Mouse (Mus musculus) kidney, embryonic 14.5 days (tissue): ENCODE measurements around the gene Ppme1. TPM values are rescaled to one million over a fixed set of nuclear protein-coding genes. Genes with fewer than 3 reads are reported as not detected.

Experiments
- polyA plus RNA-seq: library from polyadenylated mRNA; unstranded; fragments of >200 nt; fragmentation: Nextera tagmentation; extraction: Ambion mirVana; gene quantifications from 2 replicates; pipeline ENCODE4 v1.2.1, GENCODE M21; 2014

Ppme1 gene
- polyA plus RNA-seq, 1 experiment from 2014 or later = 64.5 TPM

Other genes with a start within 250 kb of the Ppme1 start
- gene Lipt2, start 213.0 kb downstream of the Ppme1 start, polyA plus RNA-seq = 27.0 and 34.2 TPM in 2 replicates
- 2.4 and 4.9 TPM in 2 replicates for gene Kcne3, start 195.8 kb downstream of the Ppme1 start, polyA plus RNA-seq
- gene Pgm2l1, start 144.9 kb downstream of the Ppme1 start, polyA plus RNA-seq = 5.5 and 5.9 TPM in 2 replicates
- gene P4ha3, start 86.8 kb downstream of the Ppme1 start, polyA plus RNA-seq = 7.3 and 8.6 TPM in 2 replicates
- 38.6 and 45.4 TPM in 2 replicates for gene C2cd3, start 74 bp downstream of the Ppme1 start, polyA plus RNA-seq
- gene Ucp3, start 100.7 kb upstream of the Ppme1 start, polyA plus RNA-seq = 0.08 TPM in 1 of 2 replicates, not detected in the other
- gene Ucp2, start 121.0 kb upstream of the Ppme1 start, polyA plus RNA-seq = 156 and 193 TPM in 2 replicates
- gene Dnajb13, start 142.7 kb upstream of the Ppme1 start, polyA plus RNA-seq = 0.19 and 0.46 TPM in 2 replicates
- gene Coa4, start 164.8 kb upstream of the Ppme1 start, polyA plus RNA-seq = 23.8 and 27.1 TPM in 2 replicates
- 100 and 120 TPM in 2 replicates for gene Rab6a, start 235.1 kb upstream of the Ppme1 start, polyA plus RNA-seq
- 91.3 and 95.4 TPM in 2 replicates for gene Mrpl48, start 236.0 kb upstream of the Ppme1 start, polyA plus RNA-seq